Mouse (Mus musculus): Measurements from ENCODE around the gene Cmtm8.

Cmtm8 gene

GRCm38 (mm10) chr9:114752863-114753484 lies 91.0 kb downstream of the Cmtm8 start:
- peak; percentile 84 for DNase-seq (ENCODE audit: low spot score)

- DNase-seq (ENCODE audit: low spot score) = no peak
These were observed 91.6 kb downstream of the Cmtm8 start for GRCm38 (mm10) chr9:114752311-114752710.

- DNase-seq (ENCODE audit: low spot score) = no peak
These were observed 92.4 kb downstream of the Cmtm8 start for GRCm38 (mm10) chr9:114751582-114751981.

- DNase-seq (ENCODE audit: low spot score) = no peak
These were observed 96.5 kb downstream of the Cmtm8 start for GRCm38 (mm10) chr9:114747466-114747865.

DNA sequence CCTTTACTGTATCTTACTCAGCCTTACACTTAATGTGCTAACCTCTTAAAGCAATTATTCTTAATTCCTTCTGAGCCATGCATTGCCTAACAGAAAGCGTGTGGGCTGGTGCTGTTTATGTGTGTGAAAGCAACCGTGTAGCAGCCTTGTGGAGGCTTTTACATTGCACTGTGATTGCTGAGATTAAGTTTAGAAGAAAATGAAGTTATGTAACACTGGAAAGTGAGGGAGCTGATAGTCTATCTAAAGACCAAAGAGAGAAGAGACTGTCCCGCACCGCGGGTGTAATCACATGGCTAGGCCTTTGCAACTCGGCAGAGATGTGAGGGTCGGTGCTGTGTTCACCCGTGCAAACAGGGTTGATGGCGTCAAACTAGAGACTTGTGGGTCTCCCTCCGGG lies 96.9 kb downstream of the Cmtm8 start:
- no peak for DNase-seq (ENCODE audit: low spot score)

DNA sequence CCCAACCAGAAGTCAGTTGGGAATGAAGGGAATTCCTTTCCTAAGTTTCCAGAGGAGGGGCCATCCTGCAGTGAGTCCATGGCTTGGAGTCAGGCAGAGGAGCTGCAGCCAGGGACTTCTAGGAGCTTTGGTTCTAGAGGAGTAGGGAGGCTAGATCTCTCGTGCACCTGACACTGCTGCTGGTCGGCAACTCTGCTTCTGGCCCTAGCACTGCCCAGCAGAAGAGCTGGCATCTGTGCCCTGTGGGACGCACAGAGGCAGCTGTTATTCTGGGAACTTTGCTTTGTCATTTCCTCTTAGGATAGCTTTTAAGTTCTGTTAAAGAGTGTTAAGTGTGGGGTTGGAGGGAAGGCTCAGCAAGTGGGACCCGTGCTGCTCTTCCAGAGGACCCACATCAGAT lies 98.3 kb downstream of the Cmtm8 start:
- DNase-seq (ENCODE audit: low spot score) = no peak

DNA sequence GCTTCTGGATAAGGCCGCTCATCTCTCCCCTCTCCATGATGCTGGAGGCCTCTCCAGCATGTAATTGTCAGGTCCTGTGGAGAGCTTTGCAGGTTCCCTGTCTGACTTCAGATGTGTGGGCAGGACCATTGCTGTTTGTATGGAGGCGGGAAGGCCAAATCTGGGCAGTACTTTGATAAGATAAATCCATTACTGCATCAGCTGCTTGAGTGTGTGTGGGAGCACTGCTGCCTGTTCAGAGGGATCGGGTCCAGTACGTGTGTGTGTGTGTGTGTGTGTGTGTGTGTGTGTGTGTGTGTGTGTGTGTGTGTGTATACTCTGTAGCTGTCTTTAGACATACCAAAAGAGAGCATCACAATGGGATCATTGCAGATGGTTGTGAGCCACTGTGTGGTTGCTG lies 98.8 kb downstream of the Cmtm8 start:
- DNase-seq (ENCODE audit: low spot score) = no peak

- no peak for DNase-seq (ENCODE audit: low spot score)
These were observed 101.2 kb downstream of the Cmtm8 start for GRCm38 (mm10) chr9:114742731-114743130.

DNA sequence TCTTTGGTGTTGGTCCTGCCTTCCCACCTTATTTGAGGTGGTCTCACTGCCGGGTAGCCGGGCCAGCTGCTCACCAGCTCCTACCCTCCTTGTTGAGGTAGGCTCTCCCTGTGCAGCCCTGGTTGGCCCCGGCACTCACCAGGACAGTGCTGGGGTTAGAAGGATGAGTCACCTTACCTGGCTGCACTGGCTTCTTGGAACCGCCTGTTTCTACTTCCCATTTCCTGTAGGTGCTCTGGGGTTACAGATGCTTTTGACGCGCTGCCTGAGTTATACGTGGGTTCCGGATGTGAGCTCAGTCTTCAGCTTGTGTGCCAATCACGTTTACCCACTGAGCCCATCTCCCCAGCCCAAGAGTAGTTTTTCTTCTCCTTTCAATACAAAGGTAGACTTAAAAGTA lies 103.6 kb downstream of the Cmtm8 start:
- no peak for DNase-seq (ENCODE audit: low spot score)
